Mouse (Mus musculus) embryonic facial prominence, embryonic 13.5 days (tissue): ENCODE data around the gene Ccdc97. TPM values are rescaled to one million over a fixed set of nuclear protein-coding genes. Genes with fewer than 3 reads are reported as not detected.

Experiments
- ATAC-seq: fragments of 200-750 bp; cut with Nextera tagmentation; 2 replicates; pipeline ENCODE4 v1.8.0; 2017; ENCODE audit warnings: low read depth; ENCODE audit not compliant: insufficient number of reproducible peaks, insufficient read depth, low FRiP score, low TSS enrichment
- H3K27ac ChIP-seq: fragments of 300-500 bp; sonication (generic); 2 replicates; pipeline ENCODE4 v1.5.1; 2015; ENCODE audit warnings: moderate library complexity, mild to moderate bottlenecking, inconsistent platforms
- H3K27me3 ChIP-seq: fragments of 300-500 bp; sonication (generic); 2 replicates; pipeline ENCODE4 v1.6.1; 2015; ENCODE audit warnings: mild to moderate bottlenecking, inconsistent platforms
- H3K36me3 ChIP-seq: fragments of 300-500 bp; sonication (generic); 2 replicates; pipeline ENCODE4 v1.6.1; 2015; ENCODE audit warnings: mild to moderate bottlenecking, inconsistent platforms
- H3K4me1 ChIP-seq: fragments of 300-500 bp; sonication (generic); 2 replicates; pipeline ENCODE4 v1.6.1; 2015; ENCODE audit warnings: inconsistent platforms
- H3K4me2 ChIP-seq: fragments of 300-500 bp; sonication (generic); 2 replicates; pipeline ENCODE4 v1.6.1; 2015; ENCODE audit warnings: moderate library complexity, mild to moderate bottlenecking, inconsistent platforms
- H3K4me3 ChIP-seq: fragments of 300-500 bp; sonication (generic); 2 replicates; pipeline ENCODE4 v1.5.1; 2015; ENCODE audit warnings: mild to moderate bottlenecking, inconsistent platforms
- H3K9ac ChIP-seq: fragments of 300-500 bp; sonication (generic); 2 replicates; pipeline ENCODE4 v1.6.1; 2015; ENCODE audit warnings: mild to moderate bottlenecking, inconsistent platforms
- H3K9me3 ChIP-seq: fragments of 300-500 bp; sonication (generic); 2 replicates; pipeline ENCODE4 v1.6.1; 2016; ENCODE audit warnings: inconsistent platforms
- WGBS: fragments of 180-500 bp; shearing (Covaris S2); methylation state at CpG from one replicate; pipeline ENCODE4 v1.1.7; 2015; ENCODE audit warnings: mixed read lengths; 5-methylcytosine and 5-hydroxymethylcytosine counted together
- polyA plus RNA-seq: library from polyadenylated mRNA; unstranded; fragments of >200 nt; fragmentation: Nextera tagmentation; extraction: Ambion mirVana; gene quantifications from 2 replicates; pipeline ENCODE4 v1.2.1, GENCODE M21; 2015

Gene Ccdc97
- polyA plus RNA-seq, 1 experiment from 2014 or later, result 26.3 TPM

GRCm38 (mm10) chr7:25706578-25707170 is 12.2 kb downstream of the Ccdc97 start:
- Histone ChIP-seq H3K27me3 (peaks cover 11% of the 10 kb centered on the region), H3K27ac (peak overlapping the region; percentile 80; the same call in 1 of the 2 replicates), H3K4me2 (no peak overlapping the region), H3K9me3 (peaks cover 5% of the 10 kb centered on the region; the same call in 1 of the 2 replicates), H3K36me3 (peaks cover 7% of the 10 kb centered on the region), H3K4me1 (peaks cover 44% of the 10 kb centered on the region), H3K4me3 (no peak overlapping the region), H3K9ac (no peak overlapping the region)
- no peak for ATAC-seq
- 58% methylated on average over 7 of the region's 7 CpGs for WGBS

GRCm38 (mm10) chr7:25705801-25706251 is 13.1 kb downstream of the Ccdc97 start:
- Histone ChIP-seq H3K4me3 (no peak overlapping the region), H3K4me1 (peaks cover 36% of the 10 kb centered on the region), H3K27ac (no peak overlapping the region), H3K36me3 (peaks cover 7% of the 10 kb centered on the region), H3K9ac (no peak overlapping the region), H3K9me3 (peaks cover 5% of the 10 kb centered on the region; the same call in 1 of the 2 replicates), H3K4me2 (no peak overlapping the region), H3K27me3 (peaks cover 11% of the 10 kb centered on the region)
- no peak for ATAC-seq
- 54% methylated on average over 6 of the region's 6 CpGs for WGBS

- 5% methylated on average over 32 of the region's 37 CpGs for WGBS
These were observed 14.0 kb downstream of the Ccdc97 start for GRCm38 (mm10) chr7:25704716-25705364.

GRCm38 (mm10) chr7:25703793-25704494 is 14.9 kb downstream of the Ccdc97 start:
- peaks cover 5% of the 10 kb centered on the region; the same call in 1 of the 2 replicates for H3K9me3 ChIP-seq
- ATAC-seq, result no peak
- H3K4me1 ChIP-seq, result peaks cover 23% of the 10 kb centered on the region
- H3K27me3 ChIP-seq, result peaks cover 11% of the 10 kb centered on the region
- H3K4me2 ChIP-seq, result no peak overlapping the region
- no peak overlapping the region for H3K27ac ChIP-seq
- no peak overlapping the region for H3K9ac ChIP-seq
- no peak overlapping the region for H3K4me3 ChIP-seq
- WGBS, result 28% methylated on average over 10 of the region's 10 CpGs
- H3K36me3 ChIP-seq, result peaks cover 7% of the 10 kb centered on the region

More at GRCm38 (mm10) chr7:25704716-25705364, 14.0 kb downstream of the Ccdc97 start:
- Histone ChIP-seq H3K36me3 (peaks cover 7% of the 10 kb centered on the region), H3K4me1 (peaks cover 26% of the 10 kb centered on the region), H3K27ac (no peak overlapping the region), H3K9me3 (peaks cover 5% of the 10 kb centered on the region; the same call in 1 of the 2 replicates), H3K4me2 (peak overlapping the region; percentile 50), H3K4me3 (peak overlapping the region; percentile 7), H3K27me3 (peaks cover 11% of the 10 kb centered on the region), H3K9ac (peak overlapping the region; percentile 21; the same call in 1 of the 2 replicates)
- no peak for ATAC-seq

- no peak overlapping the region for H3K4me3 ChIP-seq
- ATAC-seq, result no peak
- H3K36me3 ChIP-seq, result peaks cover 14% of the 10 kb centered on the region
- WGBS, result 96% methylated on average over 2 of the region's 2 CpGs
- H3K9ac ChIP-seq, result no peak overlapping the region
- peaks cover 5% of the 10 kb centered on the region; the same call in 1 of the 2 replicates for H3K9me3 ChIP-seq
- H3K4me2 ChIP-seq, result no peak overlapping the region
- H3K4me1 ChIP-seq, result peaks cover 11% of the 10 kb centered on the region; the same call in 1 of the 2 replicates
- H3K27me3 ChIP-seq, result peaks cover 11% of the 10 kb centered on the region
- H3K27ac ChIP-seq, result no peak overlapping the region
These were observed 16.5 kb downstream of the Ccdc97 start for GRCm38 (mm10) chr7:25702350-25702749.

GRCm38 (mm10) chr7:25700732-25701131 is 18.2 kb downstream of the Ccdc97 start:
- H3K27ac ChIP-seq, result no peak overlapping the region
- peaks cover 11% of the 10 kb centered on the region for H3K27me3 ChIP-seq
- peaks cover 5% of the 10 kb centered on the region; the same call in 1 of the 2 replicates for H3K9me3 ChIP-seq
- no peak overlapping the region for H3K9ac ChIP-seq
- H3K4me2 ChIP-seq, result no peak overlapping the region
- peaks cover 11% of the 10 kb centered on the region; the same call in 1 of the 2 replicates for H3K4me1 ChIP-seq
- H3K4me3 ChIP-seq, result no peak overlapping the region
- H3K36me3 ChIP-seq, result peaks cover 18% of the 10 kb centered on the region
- no peak for ATAC-seq
- WGBS, result 72% methylated on average over 12 of the region's 12 CpGs

- Histone ChIP-seq H3K4me3 (no peak overlapping the region), H3K27ac (no peak overlapping the region), H3K4me2 (no peak overlapping the region), H3K9me3 (peaks cover 5% of the 10 kb centered on the region; the same call in 1 of the 2 replicates), H3K27me3 (peaks cover 11% of the 10 kb centered on the region), H3K9ac (no peak overlapping the region), H3K4me1 (peaks cover 8% of the 10 kb centered on the region; the same call in 1 of the 2 replicates), H3K36me3 (peaks cover 18% of the 10 kb centered on the region)
- WGBS, result 60% methylated on average over 13 of the region's 13 CpGs
- ATAC-seq, result no peak
These were observed 19.0 kb downstream of the Ccdc97 start for GRCm38 (mm10) chr7:25699851-25700250.

- peaks cover 22% of the 10 kb centered on the region for H3K27me3 ChIP-seq
- H3K27ac ChIP-seq, result no peak overlapping the region
- no peak overlapping the region for H3K9ac ChIP-seq
- no peak for ATAC-seq
- H3K4me2 ChIP-seq, result no peak overlapping the region
- no peak overlapping the region for H3K4me3 ChIP-seq
- H3K9me3 ChIP-seq, result no peaks in the 10 kb centered on the region
- 68% methylated on average over 8 of the region's 8 CpGs for WGBS
- peaks cover 4% of the 10 kb centered on the region; the same call in 1 of the 2 replicates for H3K4me1 ChIP-seq
- peaks cover 25% of the 10 kb centered on the region; the same call in 1 of the 2 replicates for H3K36me3 ChIP-seq
These were observed 24.8 kb downstream of the Ccdc97 start for GRCm38 (mm10) chr7:25694104-25694503.

GRCm38 (mm10) chr7:25690051-25690450 is 28.8 kb downstream of the Ccdc97 start:
- Histone ChIP-seq H3K27me3 (peaks cover 55% of the 10 kb centered on the region), H3K27ac (no peak overlapping the region), H3K9me3 (no peaks in the 10 kb centered on the region), H3K4me1 (peaks cover 37% of the 10 kb centered on the region), H3K36me3 (peaks cover 17% of the 10 kb centered on the region), H3K4me2 (peak overlapping the region; percentile 88), H3K4me3 (peak overlapping the region; percentile 65), H3K9ac (no peak overlapping the region)
- ATAC-seq, result no peak
- 44% methylated on average over 5 of the region's 5 CpGs for WGBS

GRCm38 (mm10) chr7:25689603-25690021 is 29.3 kb downstream of the Ccdc97 start:
- no peak for ATAC-seq
- 11% methylated on average over 12 of the region's 12 CpGs for WGBS
- Histone ChIP-seq H3K36me3 (peaks cover 17% of the 10 kb centered on the region), H3K9me3 (no peaks in the 10 kb centered on the region), H3K4me3 (peak overlapping the region; percentile 65), H3K27ac (no peak overlapping the region), H3K4me2 (peak overlapping the region; percentile 88), H3K4me1 (peaks cover 37% of the 10 kb centered on the region), H3K27me3 (peaks cover 55% of the 10 kb centered on the region), H3K9ac (0 out of 2 replicates have a peak overlapping the region, but pooled peaks have one; percentile 80)
